Mouse (Mus musculus) ES-E14 (cell line): ENCODE measurements around the gene Ctnnbl1. TPM values are rescaled to one million over a fixed set of nuclear protein-coding genes. Genes with fewer than 3 reads are reported as not detected.
A peak's percentile ranks its signal among the peaks of the same experiment; 100 is the strongest.

Experiments used
- DNase-seq: peaks from one replicate; pipeline ENCODE4 v3.0.0-alpha.2; 2013; ENCODE audit warnings: low read depth, low spot score
- H3K27ac ChIP-seq: 2 replicates; pipeline ENCODE4 v1.5.1; 2012; ENCODE audit warnings: low read depth, mild to moderate bottlenecking, low read length, moderate library complexity, mixed read lengths; ENCODE audit not compliant: poor library complexity, insufficient read depth, severe bottlenecking
- H3K36me3 ChIP-seq: 2 replicates; pipeline ENCODE4 v1.6.1; 2012; ENCODE audit warnings: mild to moderate bottlenecking, low read length, moderate library complexity, mixed read lengths; ENCODE audit not compliant: control insufficient read depth, poor library complexity, insufficient read depth, severe bottlenecking
- H3K4me1 ChIP-seq, 2 experiments: fragments of 150-350 bp in 1 of 2; sonication (generic) in 1 of 2; 2 replicates each; pipeline ENCODE4 v1.6.1; 2012; ENCODE audit warnings: low read length in 2 of 2, mild to moderate bottlenecking in 1 of 2, mixed read lengths in 1 of 2; ENCODE audit not compliant: control insufficient read depth in 2 of 2, insufficient read depth in 2 of 2, poor library complexity in 1 of 2
- H3K4me3 ChIP-seq, 2 experiments: fragments of 150-350 bp in 1 of 2; sonication (generic) in 1 of 2; 2 replicates each; pipeline ENCODE4 v1.5.1; 2012; ENCODE audit warnings: low read length in 2 of 2, low read depth in 1 of 2, mild to moderate bottlenecking in 1 of 2, mixed read lengths in 1 of 2; ENCODE audit not compliant: insufficient read depth in 1 of 2, poor library complexity in 1 of 2, severe bottlenecking in 1 of 2
- H3K9ac ChIP-seq: 2 replicates; pipeline ENCODE4 v1.6.1; 2012; ENCODE audit warnings: low read depth, mild to moderate bottlenecking, low read length, mixed read lengths; ENCODE audit not compliant: poor library complexity, insufficient read depth, severe bottlenecking
- H3K9me3 ChIP-seq: fragments of 150-350 bp; sonication (generic); 2 replicates; pipeline ENCODE4 v1.6.1; 2012; ENCODE audit warnings: low read depth, mild to moderate bottlenecking, low read length; ENCODE audit not compliant: control insufficient read depth, insufficient read depth
- CHD2 ChIP-seq: IDR thresholded peaks from 2 replicates; pipeline ENCODE4 v1.6.1; 2014; ENCODE audit warnings: mild to moderate bottlenecking, low read depth, low read length, inconsistent platforms
- HCFC1 ChIP-seq: IDR thresholded peaks from 2 replicates; pipeline ENCODE4 v1.6.1; 2012; ENCODE audit warnings: low read length, inconsistent platforms, borderline replicate concordance; ENCODE audit not compliant: insufficient read depth
- MAFK ChIP-seq: IDR thresholded peaks from 2 replicates; pipeline ENCODE4 v1.6.1; 2014; ENCODE audit warnings: mild to moderate bottlenecking, low read depth, low read length, inconsistent platforms; ENCODE audit not compliant: insufficient read depth
- ZC3H11A ChIP-seq: IDR thresholded peaks from 2 replicates; pipeline ENCODE4 v1.6.1; 2012; ENCODE audit warnings: low read depth, mild to moderate bottlenecking, inconsistent platforms, low read length, borderline replicate concordance
- ZNF384 ChIP-seq: IDR thresholded peaks from 2 replicates; pipeline ENCODE4 v1.6.1; 2012; ENCODE audit warnings: low read depth, low read length, inconsistent platforms
- in situ Hi-C, 2 experiments: fragments of 600-800 bp; cut with MboI; formaldehyde crosslinking; loops; one replicate each; pipeline ENCODE4 v1.15.1; 2025; ENCODE audit warnings: low sequenced_read_pairs in 2 of 2, inconsistent platforms in 1 of 2; ENCODE audit not compliant: unreplicated experiment in 2 of 2
- total RNA-seq: library from RNA; depleted of rRNA; stranded (reverse); fragments of 300-350 nt; gene quantifications from 2 replicates; pipeline ENCODE4 v1.2.3, GENCODE M21; 2012

The Ctnnbl1 gene
- total RNA-seq, 1 experiment = 63.9 TPM

DNA sequence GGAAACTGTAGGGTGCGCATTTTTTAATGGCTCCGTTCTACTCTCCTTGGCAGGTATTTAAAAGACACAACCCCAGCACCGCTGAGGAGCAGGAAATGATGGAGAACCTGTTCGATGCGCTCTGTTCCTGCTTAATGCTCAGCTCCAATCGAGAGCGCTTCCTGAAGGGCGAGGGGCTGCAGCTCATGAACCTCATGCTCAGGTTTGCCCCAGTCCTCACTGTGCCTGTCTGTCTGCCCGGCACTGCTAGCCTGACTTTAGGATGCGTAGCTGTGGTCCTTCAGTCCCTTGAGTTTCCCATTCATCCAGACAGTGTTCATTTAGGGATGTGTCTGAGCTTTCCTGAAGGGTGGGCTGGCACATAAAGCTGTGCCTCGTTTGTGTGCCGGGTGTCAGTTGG, 82.2 kb downstream of the Ctnnbl1 start:
- no peak overlapping the region for H3K27ac ChIP-seq
- peaks cover 2 to 17% of the 10 kb centered on the region in 2 experiments; a peak in 3 of 4 replicates for H3K4me1 ChIP-seq
- H3K9ac ChIP-seq = no peak overlapping the region
- in situ Hi-C loops = no loop called here
- TF ChIP-seq MAFK (no peak), ZC3H11A (no peak), CHD2 (no peak), HCFC1 (no peak), ZNF384 (no peak)
- no peaks in the 10 kb centered on the region for H3K9me3 ChIP-seq
- H3K4me3 ChIP-seq = no peak overlapping the region
- no peak for DNase-seq
- H3K36me3 ChIP-seq = peaks cover 3% of the 10 kb centered on the region; the same call in 1 of the 2 replicates

- TF ChIP-seq MAFK = no peak
- TF ChIP-seq ZC3H11A = no peak
These were observed 84.1 kb downstream of the Ctnnbl1 start for GRCm38 (mm10) chr2:157821259-157821658.

GRCm38 (mm10) chr2:157823456-157823855, 86.3 kb downstream of the Ctnnbl1 start:
- TF ChIP-seq ZC3H11A (no peak), ZNF384 (no peak), MAFK (no peak), CHD2 (no peak), HCFC1 (no peak)
- no peak overlapping the region for H3K9ac ChIP-seq
- DNase-seq = no peak
- H3K4me3 ChIP-seq = no peak overlapping the region
- no peaks in the 10 kb centered on the region for H3K9me3 ChIP-seq
- in situ Hi-C loops = no loop called here
- peaks cover 2% of the 10 kb centered on the region; the same call in 1 of the 2 replicates for H3K36me3 ChIP-seq
- peaks cover 2 to 14% of the 10 kb centered on the region in 2 experiments; a peak in 3 of 4 replicates for H3K4me1 ChIP-seq
- no peak overlapping the region for H3K27ac ChIP-seq

More at GRCm38 (mm10) chr2:157821259-157821658, 84.1 kb downstream of the Ctnnbl1 start:
- no peak for DNase-seq
- Histone ChIP-seq H3K36me3 (peaks cover 2% of the 10 kb centered on the region; the same call in 1 of the 2 replicates), H3K4me3 (no peak overlapping the region), H3K27ac (no peak overlapping the region), H3K9ac (no peak overlapping the region), H3K4me1 (peaks cover 2 to 18% of the 10 kb centered on the region in 2 experiments; a peak in 3 of 4 replicates), H3K9me3 (no peaks in the 10 kb centered on the region)
- in situ Hi-C loops = no loop called here

GRCm38 (mm10) chr2:157824249-157824648, 87.0 kb downstream of the Ctnnbl1 start:
- in situ Hi-C loops = no loop called here
- Histone ChIP-seq H3K9ac (no peak overlapping the region), H3K36me3 (peaks cover 2% of the 10 kb centered on the region; the same call in 1 of the 2 replicates), H3K9me3 (no peaks in the 10 kb centered on the region), H3K4me1 (peaks cover 2 to 8% of the 10 kb centered on the region in 2 experiments; a peak in 3 of 4 replicates), H3K27ac (peak overlapping the region; percentile 42; the same call in 1 of the 2 replicates), H3K4me3 (no peak overlapping the region)
- no peak for DNase-seq
- TF ChIP-seq CHD2 (no peak), HCFC1 (no peak), ZNF384 (no peak), MAFK (no peak), ZC3H11A (no peak)

DNA sequence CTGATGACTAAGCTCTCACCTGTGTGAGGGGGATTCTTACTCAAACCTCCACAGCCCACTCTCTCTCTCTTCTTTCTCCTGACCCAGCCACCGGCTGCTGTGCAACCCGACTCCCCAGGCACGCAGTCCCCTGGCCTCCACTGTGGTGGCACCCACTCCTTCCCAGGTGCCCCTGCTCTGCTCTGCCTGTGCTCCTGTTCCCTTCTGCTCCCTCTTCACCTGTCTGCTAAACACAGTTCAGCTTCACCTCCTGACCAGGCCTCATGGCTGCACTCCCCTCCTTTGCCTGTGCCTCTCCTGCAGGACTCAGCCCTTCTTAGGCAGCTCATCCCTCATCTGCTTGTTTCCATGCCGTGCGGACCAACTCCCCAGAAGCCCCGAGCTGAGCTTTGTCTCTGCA, 92.9 kb downstream of the Ctnnbl1 start:
- no peaks in the 10 kb centered on the region; a peak in 1 of 4 replicates for H3K4me1 ChIP-seq
- no peak for TF ChIP-seq ZNF384
- TF ChIP-seq MAFK = no peak
- TF ChIP-seq CHD2 = no peak
- no peak for TF ChIP-seq HCFC1
- no peak for TF ChIP-seq ZC3H11A
- DNase-seq = no peak
- no peaks in the 10 kb centered on the region for H3K36me3 ChIP-seq
- in situ Hi-C loops = no loop called here
- no peak overlapping the region for H3K4me3 ChIP-seq
- no peak overlapping the region for H3K27ac ChIP-seq
- H3K9me3 ChIP-seq = no peaks in the 10 kb centered on the region
- H3K9ac ChIP-seq = no peak overlapping the region
